Mouse (Mus musculus) embryonic facial prominence, embryonic 11.5 days (tissue): ENCODE data around the gene Hist1h2ah. TPM values are rescaled to one million over a fixed set of nuclear protein-coding genes. Genes with fewer than 3 reads are reported as not detected.
A peak's percentile ranks its signal among the peaks of the same experiment; 100 is the strongest.

Experiments
- ATAC-seq: fragments of 200-750 bp; cut with Nextera tagmentation; replicated peaks from 2 replicates; pipeline ENCODE4 v1.8.0; 2017; ENCODE audit warnings: low read depth; ENCODE audit not compliant: insufficient number of reproducible peaks, low FRiP score, low TSS enrichment
- DNase-seq: peaks from one replicate; pipeline ENCODE4 v3.0.0-alpha.2; 2015; ENCODE audit warnings: low spot score
- H3K27ac ChIP-seq: fragments of 300-500 bp; sonication (generic); replicated peaks from 2 replicates; pipeline ENCODE4 v1.5.1; 2014; ENCODE audit warnings: mild to moderate bottlenecking, low read depth, low read length, control low read depth
- H3K27me3 ChIP-seq: fragments of 300-500 bp; sonication (generic); 2 replicates; pipeline ENCODE4 v1.6.1; 2014; ENCODE audit warnings: mild to moderate bottlenecking, low read length, moderate library complexity, mixed read lengths; ENCODE audit not compliant: control insufficient read depth, insufficient read depth
- H3K36me3 ChIP-seq: fragments of 300-500 bp; sonication (generic); replicated peaks from 2 replicates; pipeline ENCODE4 v1.6.1; 2014; ENCODE audit warnings: low read depth, mild to moderate bottlenecking, low read length, moderate library complexity, mixed read lengths; ENCODE audit not compliant: control insufficient read depth, insufficient read depth
- H3K4me1 ChIP-seq: fragments of 300-500 bp; sonication (generic); 2 replicates; pipeline ENCODE4 v1.6.1; 2014; ENCODE audit warnings: low read length, mixed read lengths; ENCODE audit not compliant: control insufficient read depth, insufficient read depth
- H3K4me2 ChIP-seq: fragments of 300-500 bp; sonication (generic); 2 replicates; pipeline ENCODE4 v1.6.1; 2014; ENCODE audit warnings: low read depth, mild to moderate bottlenecking, control low read depth, low read length, moderate library complexity
- H3K4me3 ChIP-seq: fragments of 300-500 bp; sonication (generic); 2 replicates; pipeline ENCODE4 v1.5.1; 2014; ENCODE audit warnings: low read depth, low read length, control low read depth
- H3K9ac ChIP-seq: fragments of 300-500 bp; sonication (generic); replicated peaks from 2 replicates; pipeline ENCODE4 v1.6.1; 2014; ENCODE audit warnings: mild to moderate bottlenecking, control low read depth, low read length
- H3K9me3 ChIP-seq: fragments of 300-500 bp; sonication (generic); replicated peaks from 2 replicates; pipeline ENCODE4 v1.6.1; 2016; ENCODE audit warnings: mild to moderate bottlenecking, low read length, inconsistent platforms, mixed read lengths; ENCODE audit not compliant: control insufficient read depth
- WGBS: fragments of 180-500 bp; shearing (Covaris S2); extraction: QIAGEN DNeasy Blood & Tissue Kit; methylation state at CpG from one replicate; pipeline ENCODE4 v1.1.7; 2014; 5-methylcytosine and 5-hydroxymethylcytosine counted together
- polyA plus RNA-seq: library from polyadenylated mRNA; unstranded; fragments of >200 nt; fragmentation: Nextera tagmentation; extraction: Ambion mirVana; gene quantifications from 2 replicates; pipeline ENCODE4 v1.2.1, GENCODE M21; 2014

The Hist1h2ah gene
- polyA plus RNA-seq, 1 experiment from 2014 or later: 4.2 TPM

DNA sequence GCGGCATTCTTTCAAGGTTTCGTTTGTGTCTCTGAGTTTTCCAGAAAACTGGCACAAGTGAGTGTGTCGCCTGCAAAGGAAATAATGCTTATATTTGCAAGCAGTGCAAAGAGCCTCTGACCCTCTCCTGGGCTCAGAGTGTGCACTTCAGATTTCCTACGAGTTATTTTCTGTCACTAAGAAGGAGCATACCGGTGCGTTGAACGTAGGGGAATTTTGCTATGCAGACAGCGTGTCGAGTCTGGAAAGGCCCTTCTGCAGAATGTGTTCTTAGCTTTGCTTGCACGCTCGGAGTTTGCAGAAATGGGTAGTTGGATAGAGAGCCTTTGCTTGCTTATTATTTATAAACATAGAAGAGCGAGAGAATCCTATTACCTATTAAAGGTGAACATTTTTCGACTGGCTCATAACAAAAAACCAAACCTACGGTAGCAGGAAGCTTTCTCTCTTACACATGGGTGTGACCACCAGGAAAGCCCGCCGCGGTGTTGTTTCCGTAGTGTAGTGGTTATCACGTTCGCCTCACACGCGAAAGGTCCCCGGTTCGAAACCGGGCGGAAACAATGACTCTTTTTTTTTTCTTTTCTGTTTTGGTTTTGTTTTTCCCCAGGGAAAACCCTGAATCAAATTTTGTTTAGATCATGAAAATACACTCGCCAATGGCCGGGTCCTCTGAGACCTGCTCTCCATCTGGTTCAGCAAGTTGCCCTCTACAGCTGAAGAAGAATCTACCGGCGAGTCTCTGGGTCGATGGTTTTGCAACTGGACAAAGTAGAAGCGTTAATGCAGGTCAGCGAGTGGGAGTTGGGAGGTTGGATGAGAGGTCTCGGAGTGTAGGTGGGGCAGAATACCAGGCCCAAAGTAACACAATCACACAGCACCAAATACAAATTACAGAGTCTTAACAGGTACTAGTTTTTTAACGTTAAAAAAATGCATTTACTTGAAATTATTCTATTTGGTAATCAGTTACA, 9.0 kb downstream of the Hist1h2ah start:
- Histone ChIP-seq H3K9ac (peak overlapping the region; percentile 44), H3K27me3 (no peaks in the 10 kb centered on the region), H3K4me2 (peak overlapping the region; percentile 55), H3K27ac (no peak overlapping the region), H3K4me3 (peak overlapping the region; percentile 40), H3K9me3 (no peaks in the 10 kb centered on the region), H3K4me1 (no peaks in the 10 kb centered on the region), H3K36me3 (no peaks in the 10 kb centered on the region)
- DNase-seq (peak; percentile 95), ATAC-seq (no peak)
- 1% methylated on average over 35 of the region's 35 CpGs for WGBS

DNA sequence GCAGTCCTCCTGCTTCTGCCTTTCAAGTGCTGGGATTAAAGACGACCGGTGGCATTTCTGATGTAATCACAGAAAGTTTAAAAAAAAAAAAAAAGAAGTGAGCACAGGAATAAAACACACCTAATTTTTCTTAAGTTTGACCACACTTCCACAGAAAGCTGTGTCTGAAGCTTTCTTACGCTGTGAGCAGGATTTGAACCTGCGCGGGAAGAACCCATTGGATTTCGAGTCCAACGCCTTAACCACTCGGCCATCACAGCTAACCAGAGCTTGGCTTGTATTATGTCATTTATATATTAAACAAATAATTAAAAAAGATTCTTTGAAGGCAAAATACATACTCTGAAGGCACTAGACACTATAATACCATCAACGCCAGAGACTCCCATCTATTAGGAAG, 13.1 kb downstream of the Hist1h2ah start:
- Histone ChIP-seq H3K9ac (no peak overlapping the region; the same call in 1 of the 2 replicates), H3K27me3 (0 out of 2 replicates have a peak, but pooled peaks cover 2% of the 10 kb centered on the region), H3K27ac (no peak overlapping the region), H3K4me3 (peak overlapping the region; percentile 44), H3K4me1 (no peaks in the 10 kb centered on the region), H3K9me3 (no peaks in the 10 kb centered on the region), H3K36me3 (no peaks in the 10 kb centered on the region), H3K4me2 (peak overlapping the region; percentile 39)
- under 1% methylated on average over 9 of the region's 9 CpGs for WGBS
- no peak; the same call in 1 of the 2 replicates for ATAC-seq
- peak; percentile 91 for DNase-seq

DNA sequence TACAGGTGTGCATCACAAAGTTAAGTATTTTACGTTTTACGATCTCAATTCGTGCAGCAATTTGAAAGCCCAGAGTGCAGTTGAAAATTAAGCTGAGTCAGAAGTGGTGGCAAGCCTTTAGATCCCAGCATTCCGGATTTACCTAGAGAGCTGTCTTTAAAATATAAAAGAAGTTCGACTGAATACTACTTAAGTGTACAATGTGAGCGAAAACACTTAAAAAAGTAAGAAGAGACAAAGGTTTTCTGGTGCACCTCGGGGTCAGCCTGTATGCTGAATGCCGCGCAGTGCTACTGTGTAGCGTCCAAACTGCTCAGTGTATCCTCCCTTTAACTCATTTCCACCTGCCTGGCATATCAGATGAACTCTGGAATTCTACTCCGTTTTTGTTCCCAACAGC, 13.8 kb downstream of the Hist1h2ah start:
- peak overlapping the region; percentile 39 for H3K4me2 ChIP-seq
- H3K9ac ChIP-seq: no peak overlapping the region; the same call in 1 of the 2 replicates
- H3K4me1 ChIP-seq: no peaks in the 10 kb centered on the region
- H3K4me3 ChIP-seq: peak overlapping the region; percentile 44
- WGBS: under 1% methylated on average over 11 of the region's 11 CpGs
- no peak overlapping the region for H3K27ac ChIP-seq
- no peaks in the 10 kb centered on the region for H3K36me3 ChIP-seq
- ATAC-seq: peak; percentile 36; the same call in 1 of the 2 replicates
- no peaks in the 10 kb centered on the region for H3K9me3 ChIP-seq
- DNase-seq: peak; percentile 47
- H3K27me3 ChIP-seq: 0 out of 2 replicates have a peak, but pooled peaks cover 2% of the 10 kb centered on the region

DNA sequence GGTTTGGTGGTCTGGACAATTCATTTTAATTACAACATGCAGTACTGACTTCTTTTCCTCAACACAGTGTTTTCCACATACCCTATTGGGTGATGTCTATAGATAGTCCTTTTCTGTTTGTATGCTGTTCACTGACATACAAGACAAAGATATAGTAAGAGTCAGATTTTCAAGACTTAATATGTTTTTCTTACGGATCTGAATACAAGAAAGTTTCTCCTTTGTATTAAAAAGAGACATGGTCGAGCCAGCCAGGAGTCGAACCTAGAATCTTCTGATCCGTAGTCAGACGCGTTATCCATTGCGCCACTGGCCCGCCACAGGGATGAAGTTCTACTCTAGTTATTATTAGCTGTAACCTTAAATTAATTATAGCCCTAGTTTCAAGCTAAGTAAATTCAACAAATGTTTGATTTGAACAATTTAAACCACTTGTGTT, 14.4 kb downstream of the Hist1h2ah start:
- H3K4me1 ChIP-seq: no peaks in the 10 kb centered on the region
- no peak overlapping the region for H3K27ac ChIP-seq
- no peaks in the 10 kb centered on the region for H3K36me3 ChIP-seq
- ATAC-seq (peak; percentile 61; the same call in 1 of the 2 replicates), DNase-seq (peak; percentile 79)
- no peak overlapping the region for H3K9ac ChIP-seq
- H3K9me3 ChIP-seq: no peaks in the 10 kb centered on the region
- H3K4me3 ChIP-seq: peak overlapping the region; percentile 44
- peak overlapping the region; percentile 39 for H3K4me2 ChIP-seq
- 0 out of 2 replicates have a peak, but pooled peaks cover 2% of the 10 kb centered on the region for H3K27me3 ChIP-seq
- under 1% methylated on average over 8 of the region's 8 CpGs for WGBS

DNA sequence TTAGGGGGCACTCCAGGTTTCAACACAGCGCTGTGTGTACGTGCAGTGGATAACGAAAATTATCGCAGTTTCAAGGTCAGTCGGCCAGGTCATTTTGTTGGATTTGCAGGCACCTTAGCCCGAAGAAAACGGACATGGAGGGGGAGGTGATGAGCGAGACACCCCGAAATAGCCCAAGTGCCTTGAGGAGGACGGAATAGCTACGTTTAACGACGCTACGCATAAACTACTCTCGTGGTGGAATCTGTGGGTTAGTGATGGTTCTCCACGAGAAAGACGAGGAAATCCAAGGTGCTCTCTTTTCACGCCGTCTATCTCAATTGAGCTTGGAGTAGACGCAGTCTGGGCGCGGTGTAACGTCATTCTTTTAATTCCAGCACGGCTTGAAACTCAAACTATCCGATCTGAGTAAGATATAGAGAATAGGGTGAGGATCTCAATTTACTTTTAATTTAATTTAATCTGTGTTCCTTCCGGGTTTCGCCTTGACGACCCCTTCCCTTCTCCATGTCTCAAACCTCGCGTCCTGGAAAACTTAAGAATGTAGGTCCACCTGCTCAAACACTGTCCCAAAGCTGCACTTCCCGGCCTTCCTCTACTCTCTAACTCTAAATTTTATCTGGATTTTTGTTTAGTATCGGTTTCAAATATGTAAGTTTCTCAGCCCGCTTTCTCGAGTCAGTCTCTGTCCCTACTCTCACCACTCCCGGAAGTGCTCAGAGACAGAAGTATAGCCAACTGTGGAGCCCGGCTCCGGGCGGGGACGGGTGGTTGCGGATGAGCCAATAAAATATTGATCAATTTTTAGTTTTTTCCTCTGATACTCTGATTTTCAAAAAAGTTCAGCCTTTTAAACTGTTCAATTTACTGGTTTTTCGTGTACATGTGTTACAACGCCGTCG, 15.2 kb downstream of the Hist1h2ah start:
- Histone ChIP-seq H3K4me2 (peak overlapping the region; percentile 39), H3K27me3 (0 out of 2 replicates have a peak, but pooled peaks cover 2% of the 10 kb centered on the region), H3K9ac (no peak overlapping the region), H3K4me3 (peak overlapping the region; percentile 44), H3K36me3 (no peaks in the 10 kb centered on the region), H3K27ac (no peak overlapping the region), H3K4me1 (no peaks in the 10 kb centered on the region), H3K9me3 (no peaks in the 10 kb centered on the region)
- DNase-seq (peak; percentile 38), ATAC-seq (no peak)
- WGBS: under 1% methylated on average over 44 of the region's 44 CpGs

DNA sequence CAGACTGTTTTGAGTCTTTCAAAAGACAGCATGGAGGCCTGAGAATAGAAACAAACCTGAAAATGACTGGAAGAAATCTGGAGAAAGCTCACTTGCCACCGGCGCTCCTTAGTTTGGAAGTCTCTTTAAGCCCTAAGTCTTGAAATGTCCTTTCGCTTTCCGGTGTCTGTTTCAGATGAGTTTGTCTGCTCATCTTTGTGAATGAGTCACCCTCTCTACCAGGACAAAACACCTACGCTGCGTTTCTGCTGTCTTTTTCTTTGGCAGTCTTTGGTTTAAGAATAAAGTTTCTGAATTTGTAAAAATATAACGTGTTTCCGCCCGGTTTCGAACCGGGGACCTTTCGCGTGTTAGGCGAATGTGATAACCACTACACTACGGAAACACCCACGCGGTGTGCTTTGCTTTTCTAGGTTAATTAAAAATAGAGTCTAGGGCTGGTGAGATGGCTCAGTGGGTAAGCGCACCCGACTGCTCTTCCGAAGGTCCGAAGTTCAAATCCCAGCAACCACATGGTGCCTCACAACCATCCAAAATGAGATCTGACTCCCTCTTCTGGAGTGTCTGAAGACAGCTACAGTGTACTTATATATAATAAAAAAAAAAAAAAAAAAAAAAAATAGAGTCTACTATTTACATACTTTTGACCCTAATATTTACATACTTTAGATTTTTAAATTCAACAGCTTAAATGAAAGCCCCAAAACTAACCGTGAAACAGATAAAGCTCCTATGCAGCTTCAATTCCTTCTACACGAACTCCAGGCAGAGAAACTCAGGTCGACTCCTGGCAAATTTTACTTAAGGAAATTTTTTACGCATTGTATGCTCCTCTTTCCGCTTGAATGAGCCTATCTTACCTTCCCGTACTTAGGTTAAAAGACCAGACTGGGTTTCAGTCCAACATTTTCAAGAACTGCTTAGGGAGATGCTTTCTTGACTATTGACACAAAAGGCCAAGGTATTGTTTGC, 19.6 kb downstream of the Hist1h2ah start:
- ATAC-seq: no peak
- peak; percentile 86 for DNase-seq

DNA sequence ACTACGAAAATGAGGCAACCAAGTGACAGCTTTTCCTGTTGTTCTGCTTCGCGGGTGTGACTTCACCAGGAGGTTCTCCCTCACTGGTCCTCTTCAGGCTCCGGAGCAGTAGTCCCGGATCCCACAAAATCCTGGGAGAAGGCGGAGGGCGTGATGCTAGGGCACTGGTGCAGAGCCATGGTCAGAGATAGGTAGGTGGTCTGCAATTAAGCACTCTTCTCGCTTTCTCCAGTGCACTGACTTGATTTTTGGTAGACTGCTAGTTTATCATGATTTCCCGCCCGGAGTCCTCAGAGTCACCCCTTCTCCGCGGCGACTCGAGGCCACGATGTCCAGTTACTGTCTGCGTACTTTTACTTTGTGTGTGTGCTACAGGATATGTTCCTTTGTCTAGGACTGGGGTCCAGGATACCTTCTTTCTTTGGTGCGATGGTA, 20.9 kb downstream of the Hist1h2ah start:
- DNase-seq (no peak), ATAC-seq (no peak)
- Histone ChIP-seq H3K9me3 (no peaks in the 10 kb centered on the region), H3K4me3 (no peak overlapping the region), H3K36me3 (no peaks in the 10 kb centered on the region), H3K27me3 (peaks cover 25% of the 10 kb centered on the region), H3K4me2 (no peak overlapping the region), H3K27ac (no peak overlapping the region), H3K9ac (no peak overlapping the region), H3K4me1 (no peaks in the 10 kb centered on the region)
- 16% methylated on average over 17 of the region's 17 CpGs for WGBS

More for the DNA sequence above, 19.6 kb downstream of the Hist1h2ah start:
- Histone ChIP-seq H3K4me1 (no peaks in the 10 kb centered on the region), H3K9me3 (no peaks in the 10 kb centered on the region), H3K27me3 (peaks cover 14% of the 10 kb centered on the region), H3K36me3 (no peaks in the 10 kb centered on the region), H3K27ac (no peak overlapping the region), H3K9ac (no peak overlapping the region), H3K4me3 (no peak overlapping the region), H3K4me2 (no peak overlapping the region)
- 14% methylated on average over 27 of the region's 27 CpGs for WGBS
